Mouse (Mus musculus) kidney, postnatal 10 days (tissue): ENCODE measurements at regions not wholly inside any gene's neighbourhood (a gene's known extent, or its start where the extent isn't known, plus 50 kb on each side); places are given as distances from the start of the nearest gene placed in this dataset.

ENCODE experiments used
- DNase-seq: peaks from one replicate; pipeline ENCODE4 v3.0.0; 2021; ENCODE audit warnings: mixed read lengths

DNA sequence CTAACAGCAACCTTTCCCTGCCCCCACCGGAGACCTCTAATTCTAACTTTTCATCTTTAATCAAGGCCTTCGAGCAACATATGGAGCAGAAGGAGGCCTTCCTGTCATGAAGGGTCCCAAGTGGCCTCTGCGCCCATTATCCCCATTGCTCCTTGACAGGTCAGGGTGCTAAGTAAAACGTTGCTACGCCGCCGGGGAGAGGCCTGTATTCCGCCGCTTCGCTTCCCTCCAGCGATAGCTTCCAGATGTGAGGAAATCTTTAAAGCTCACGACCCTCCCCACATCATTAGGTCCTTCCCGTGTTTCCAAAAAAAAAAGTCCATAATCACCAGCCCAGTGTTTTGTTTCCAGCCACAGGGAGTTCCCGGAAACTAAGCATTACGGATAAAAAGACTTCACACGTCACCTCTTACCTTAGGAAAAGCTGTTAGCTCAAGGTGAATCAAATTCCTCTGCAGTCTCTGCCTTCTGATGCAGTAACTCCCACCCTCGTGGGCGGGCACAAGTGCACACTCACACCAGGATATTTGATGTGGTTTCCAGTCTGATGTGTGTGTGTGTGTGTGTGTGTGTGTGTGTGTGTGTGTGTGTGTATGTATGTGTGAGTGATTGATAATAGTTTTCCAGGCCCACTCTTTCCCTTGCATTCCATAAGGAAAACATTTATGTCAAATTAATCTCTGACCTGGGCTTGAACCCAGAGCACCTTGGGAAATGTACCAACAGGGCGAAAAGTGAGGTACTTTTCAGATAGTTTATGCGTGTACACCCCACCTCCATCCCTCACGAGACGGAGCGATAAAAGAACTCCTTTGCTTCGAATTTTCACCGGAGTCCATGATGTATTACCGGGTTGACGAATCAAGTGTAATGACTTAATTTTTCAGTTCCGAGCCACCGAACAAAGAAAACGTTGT lies 107.5 kb downstream of the Gm45692 start:
- no peak for DNase-seq

DNA sequence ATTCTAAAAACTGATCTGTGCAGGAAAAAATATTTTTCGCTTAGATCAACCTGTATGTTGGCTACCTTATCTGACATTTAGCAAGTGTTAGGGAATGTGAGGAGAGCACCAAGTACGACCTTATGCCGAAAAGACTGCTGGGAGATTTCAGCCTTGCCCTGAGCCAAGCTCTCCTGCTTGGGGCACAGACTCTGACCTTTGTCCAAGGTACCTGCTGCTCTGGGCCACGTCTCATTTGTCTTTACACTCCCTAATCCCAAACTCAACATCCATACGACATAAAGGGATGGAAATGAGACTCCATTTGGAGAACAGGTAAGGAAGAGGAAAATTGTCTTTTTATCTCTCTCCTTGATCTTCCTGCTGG lies 108.2 kb downstream of the Gm45692 start:
- DNase-seq: no peak

DNA sequence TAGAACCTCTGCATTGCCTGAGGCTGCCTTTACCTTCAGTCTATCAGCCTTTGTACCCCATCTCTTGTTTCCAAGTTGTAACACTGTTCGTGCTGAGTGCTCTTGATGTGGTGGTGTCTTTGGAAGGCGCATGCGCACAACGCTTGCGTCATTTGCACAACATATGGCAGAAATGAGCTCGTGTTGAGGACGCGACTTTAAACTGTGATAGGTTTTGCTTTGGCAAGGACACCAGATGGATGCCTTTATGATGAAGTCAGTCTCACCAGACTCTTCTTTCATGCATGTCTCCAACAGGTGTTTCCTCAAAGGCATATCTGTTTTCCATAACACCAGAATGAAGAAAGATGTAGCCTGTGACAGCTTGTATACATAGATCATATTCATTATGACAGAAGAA lies 110.2 kb downstream of the Gm45692 start:
- DNase-seq: no peak

DNA sequence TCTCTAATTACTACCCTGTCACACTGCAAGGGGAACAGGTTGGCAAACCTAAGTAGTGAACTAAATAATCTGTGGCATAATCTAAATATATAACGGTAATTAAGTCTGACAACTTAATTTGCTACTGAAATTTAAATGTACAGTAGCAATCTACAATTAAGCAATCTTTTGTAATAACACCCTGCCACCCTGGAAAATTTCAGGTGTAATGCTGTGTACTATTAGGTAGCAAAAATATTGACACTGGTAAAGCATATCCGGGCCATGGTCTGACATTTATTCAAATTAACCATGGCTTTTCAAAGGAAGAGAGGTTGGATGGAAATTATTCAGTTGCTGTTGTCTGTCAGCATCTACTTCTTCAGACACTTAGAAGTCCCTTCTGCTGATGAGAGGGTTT lies 119.7 kb downstream of the Gm45692 start:
- DNase-seq: no peak

DNA sequence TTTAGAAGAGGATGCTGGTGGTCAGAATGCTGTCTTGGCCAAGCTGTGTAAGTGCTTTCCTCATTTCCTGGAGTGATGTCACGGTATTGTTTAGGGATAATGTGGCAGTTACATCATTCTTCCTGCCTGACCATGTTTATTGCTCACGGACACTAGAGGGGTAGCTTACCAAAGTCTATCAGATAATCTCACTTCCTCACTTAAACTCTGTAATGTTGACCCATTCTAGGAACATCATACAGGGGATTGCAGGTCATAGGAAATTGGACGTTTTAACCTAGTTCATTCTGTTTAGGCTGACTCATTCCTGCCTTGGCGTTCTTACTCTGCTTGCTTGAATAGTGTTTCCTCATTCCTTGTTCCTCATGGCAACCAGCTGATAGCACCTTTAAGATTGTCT lies 120.3 kb downstream of the Gm45692 start:
- no peak for DNase-seq

DNA sequence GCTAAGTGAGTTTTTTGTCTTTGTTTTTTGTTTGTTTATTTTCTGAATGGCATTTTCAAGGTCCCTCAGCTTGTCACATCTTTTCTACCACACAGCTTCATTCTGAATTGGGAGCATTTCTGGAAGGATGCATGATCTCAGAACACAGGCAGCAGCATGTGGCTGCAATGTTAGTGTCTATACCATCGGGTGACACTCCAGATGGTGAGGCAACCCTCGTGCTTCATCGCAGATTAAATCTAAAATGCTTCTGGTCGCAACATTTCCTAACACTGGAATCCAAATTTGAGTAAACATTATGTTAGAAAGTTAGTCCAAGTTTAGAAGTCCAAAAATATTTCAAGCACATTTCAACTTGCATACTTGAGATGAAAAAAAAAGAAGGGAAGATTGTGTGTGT lies 124.4 kb downstream of the Gm45692 start:
- no peak for DNase-seq

GRCm38 (mm10) chr8:26244308-26244707 lies 125.0 kb downstream of the Gm45692 start:
- DNase-seq: no peak

- DNase-seq: no peak
Measured at GRCm38 (mm10) chr8:26255191-26255669, 135.9 kb downstream of the Gm45692 start.

DNA sequence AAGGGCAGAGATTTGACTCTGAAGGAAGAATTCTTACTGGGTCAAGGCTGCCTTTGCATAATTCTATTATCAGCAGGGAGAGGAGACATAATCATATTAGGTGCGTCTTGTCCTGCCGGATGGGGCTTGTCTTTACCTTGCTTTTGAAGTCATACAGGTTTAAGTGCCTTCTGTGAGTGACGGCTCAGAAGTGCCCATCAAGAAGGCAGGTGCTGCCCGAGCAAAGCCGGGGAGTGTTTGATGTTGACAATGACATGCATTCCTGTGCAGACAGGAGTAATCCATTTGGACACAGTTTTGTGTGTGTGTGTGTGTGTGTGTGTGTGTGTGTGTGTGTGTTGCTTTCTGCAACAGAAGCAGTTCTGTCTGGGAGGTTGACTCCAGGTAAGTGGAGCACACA lies 141.0 kb downstream of the Gm45692 start:
- no peak for DNase-seq

DNA sequence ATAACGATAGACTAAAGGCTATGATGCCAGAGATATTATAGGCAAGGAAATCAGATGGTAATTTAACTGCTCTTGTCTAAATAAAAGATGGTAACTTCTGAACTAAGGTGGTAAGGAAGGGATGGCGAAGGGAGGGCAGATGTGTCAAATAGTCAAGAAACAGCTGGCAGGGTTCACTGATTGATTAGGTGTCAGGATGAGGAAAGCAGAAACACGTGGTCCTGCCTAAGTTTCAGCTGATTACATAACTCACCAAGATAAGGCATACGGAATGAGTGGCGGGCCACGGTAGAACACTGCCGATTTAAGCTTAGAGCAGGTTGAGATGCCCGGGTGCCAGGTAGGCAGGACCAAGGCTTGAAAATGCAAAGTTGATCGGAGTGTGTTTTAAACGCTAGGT lies 143.2 kb downstream of the Gm45692 start:
- DNase-seq: no peak

GRCm38 (mm10) chr8:26264869-26265321 lies 145.6 kb downstream of the Gm45692 start:
- no peak for DNase-seq

GRCm38 (mm10) chr8:26265366-26265765 lies 146.0 kb downstream of the Gm45692 start:
- DNase-seq: no peak

- DNase-seq: no peak
Measured at GRCm38 (mm10) chr8:26266384-26266783, 147.1 kb downstream of the Gm45692 start.

GRCm38 (mm10) chr8:26267569-26267968 lies 148.2 kb downstream of the Gm45692 start:
- no peak for DNase-seq

DNA sequence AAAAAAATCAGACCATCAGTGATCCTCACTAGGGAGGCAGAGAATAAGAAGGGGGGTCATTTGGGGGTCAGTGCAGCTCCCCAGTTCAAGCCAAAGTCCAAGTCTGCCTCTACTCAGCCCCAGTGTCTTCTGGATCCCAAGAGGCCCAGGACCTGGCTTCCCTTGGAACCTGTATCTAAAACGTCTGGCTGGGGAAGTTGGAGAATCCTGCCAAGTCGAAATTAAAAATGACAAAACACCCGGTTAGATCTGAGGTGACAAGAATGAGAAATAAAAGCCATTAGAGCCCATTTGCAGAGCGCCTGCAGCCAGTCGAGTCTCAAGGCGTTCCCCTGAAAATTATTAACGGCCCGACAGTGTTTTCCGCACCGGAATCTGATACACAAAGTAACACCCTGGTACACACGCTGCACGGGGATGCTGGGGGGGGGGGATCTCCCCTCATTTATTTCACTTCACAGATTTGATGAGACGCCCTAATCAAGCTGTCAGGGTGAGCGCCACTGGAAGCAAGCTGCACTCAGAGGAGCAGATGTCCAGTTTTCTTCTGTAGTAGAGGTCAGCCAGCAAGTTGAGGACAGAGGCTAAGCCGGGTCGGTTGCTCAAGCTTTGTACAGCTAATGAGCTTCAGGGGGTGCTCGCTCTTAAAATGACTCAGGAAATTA lies 149.5 kb downstream of the Gm45692 start:
- peak; percentile 51 for DNase-seq

DNA sequence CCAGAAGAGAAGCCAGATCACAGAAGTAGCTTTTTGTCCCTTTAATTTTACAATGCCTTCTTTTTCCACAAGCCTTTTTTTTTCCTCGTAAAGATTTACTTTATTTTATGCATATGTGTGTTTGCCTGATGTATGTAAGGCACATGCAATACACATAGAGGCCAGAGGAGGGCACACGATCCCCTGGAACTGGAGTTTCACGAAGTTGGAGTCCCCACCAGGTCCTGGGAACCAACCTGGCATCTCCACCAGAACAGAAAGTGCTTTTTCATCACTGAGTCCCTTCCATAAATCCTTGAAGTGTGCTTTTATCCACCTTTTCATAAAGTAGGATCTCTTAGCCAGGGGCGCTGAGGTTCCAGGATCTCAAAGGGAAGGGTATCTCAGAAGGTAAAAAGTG lies 152.8 kb downstream of the Gm45692 start:
- DNase-seq: peak; percentile 43

DNA sequence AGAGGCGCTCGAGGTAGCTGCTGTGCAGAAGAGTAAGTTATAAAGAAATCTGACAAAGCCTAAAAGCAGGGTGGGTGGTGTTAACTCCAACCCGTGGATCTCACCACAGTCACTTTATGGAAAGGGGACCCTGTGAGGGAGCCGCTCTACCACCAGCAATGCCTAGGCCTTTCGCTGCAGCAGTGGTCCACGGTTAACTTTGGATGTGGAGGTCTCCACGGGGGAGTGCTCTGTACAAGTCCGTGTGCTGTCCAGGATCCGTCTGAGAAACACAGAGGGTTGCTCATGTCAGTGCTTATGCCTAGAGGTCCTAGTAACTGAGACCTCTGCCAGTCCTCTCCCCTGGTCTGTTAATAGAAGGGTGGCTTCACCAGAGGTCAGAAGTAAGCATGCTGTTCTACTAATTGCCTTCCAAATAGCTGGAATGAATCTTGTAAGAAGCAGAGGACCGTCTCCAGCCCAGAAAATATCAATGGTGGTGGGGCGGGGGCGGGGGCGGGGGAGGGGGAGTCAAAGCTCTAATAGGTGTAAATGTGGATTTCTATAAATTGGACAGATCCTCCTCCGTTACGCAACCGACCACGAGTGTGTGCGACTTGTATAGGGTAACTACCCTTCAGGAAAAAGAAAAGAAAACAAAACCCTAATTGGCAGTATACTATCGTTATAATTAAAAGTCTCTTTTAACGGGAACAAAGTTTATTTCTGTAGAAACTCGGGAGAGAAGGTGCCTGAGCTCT lies 153.5 kb downstream of the Gm45692 start:
- no peak for DNase-seq

DNA sequence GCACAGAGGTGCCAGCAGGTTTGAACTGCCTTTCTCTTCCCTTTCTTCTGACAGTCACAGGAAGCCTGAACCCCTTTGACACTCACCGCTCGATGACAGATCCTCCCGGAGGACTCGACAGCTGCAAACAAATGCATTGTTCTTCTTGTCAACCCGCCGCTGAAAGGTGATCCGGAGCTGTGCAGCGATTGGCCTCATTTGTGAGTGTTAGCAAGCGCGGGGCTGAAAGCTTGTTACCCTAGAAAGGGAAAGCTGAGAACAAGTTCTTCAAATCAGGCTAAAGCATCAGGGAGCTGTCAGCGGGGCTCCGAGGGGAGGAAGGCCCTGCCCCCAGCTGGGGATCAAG lies 154.1 kb downstream of the Gm45692 start:
- DNase-seq: no peak

DNA sequence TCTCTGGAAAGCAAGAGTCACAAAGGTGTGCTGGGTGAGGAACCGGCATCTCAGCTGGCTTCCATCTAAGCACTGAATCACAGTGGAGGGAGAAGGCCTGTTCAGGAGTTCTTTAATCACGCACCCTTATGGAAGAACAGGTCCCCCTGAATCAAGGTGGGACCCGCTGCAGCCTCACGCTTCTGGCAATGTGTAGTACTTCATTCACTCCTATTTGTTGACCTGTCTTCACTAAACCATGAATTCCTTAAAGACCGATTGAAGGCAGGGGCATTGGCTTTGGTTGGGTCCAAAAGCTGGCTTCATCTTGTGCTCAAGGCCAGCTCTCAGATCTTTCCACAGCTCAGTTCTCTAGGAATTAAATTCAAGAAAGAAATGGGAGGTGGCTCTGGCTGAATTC lies 154.5 kb downstream of the Gm45692 start:
- DNase-seq: no peak

DNA sequence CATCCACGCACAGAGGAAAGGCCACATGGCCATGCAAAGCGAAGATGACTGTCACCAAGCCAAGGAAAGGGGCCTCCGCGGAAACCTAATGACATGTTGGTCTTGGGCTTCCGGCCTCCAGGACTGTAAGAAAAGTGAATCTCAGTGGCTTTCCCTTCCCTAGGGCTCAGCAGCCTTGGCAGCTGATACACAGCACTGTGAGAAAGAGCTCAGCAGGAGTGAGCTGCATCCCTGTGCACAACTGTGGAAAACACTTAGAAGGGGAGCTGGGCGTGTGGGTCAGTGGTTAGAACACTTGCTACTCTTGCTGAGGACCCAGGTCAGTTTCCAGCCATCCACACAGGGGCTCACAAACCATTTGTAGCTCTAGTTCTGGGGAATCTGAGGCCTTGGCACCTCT lies 155.1 kb downstream of the Gm45692 start:
- DNase-seq: no peak

- no peak for DNase-seq
Measured at GRCm38 (mm10) chr8:26282156-26282935, 163.0 kb downstream of the Gm45692 start.

DNA sequence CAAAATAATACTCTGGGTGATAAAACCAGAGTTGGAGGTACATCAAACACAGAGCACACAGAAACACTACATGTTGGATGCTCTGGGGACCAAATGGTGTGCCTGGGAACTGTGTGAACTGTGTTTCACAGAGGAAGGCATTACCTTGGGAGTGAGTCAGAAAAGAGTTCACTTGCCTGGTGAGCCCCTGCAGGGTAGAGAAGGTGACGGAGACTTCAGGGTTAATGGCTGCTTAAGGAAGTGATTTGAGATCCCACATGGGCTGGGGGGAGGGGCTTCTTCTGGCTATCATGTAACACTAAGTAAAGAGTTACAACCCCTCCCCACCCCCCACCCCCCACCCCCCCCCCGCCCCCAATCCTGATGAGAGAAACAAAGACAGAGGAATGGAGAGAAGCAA lies 164.6 kb downstream of the Gm45692 start:
- no peak for DNase-seq

- DNase-seq: no peak
Measured at GRCm38 (mm10) chr8:26287665-26288064, 168.3 kb downstream of the Gm45692 start.
